Comparison of ENCODE assay signal across 8 mouse cellular contexts in genomic region chr8:69919876-69920662, GRCm38 (mm10). TPM values are rescaled to one million over a fixed set of nuclear protein-coding genes. Genes with fewer than 3 reads are reported as not detected.
DNase-seq lines count a peak whose midpoint lies in the region; ATAC-seq and TF ChIP-seq lines count a peak whose summit lies in the region.

No protein-coding gene starts in this region.

- peak; percentile 55 to 65; a peak in 3 of 4 replicates for TF ChIP-seq EP300 in MEL (IDR thresholded peaks at IDR 0.05; ENCODE audit: low read depth in 1 of 2, low read length in 2 of 2)

- peak; percentile 95 for DNase-seq in MEL (ENCODE audit: low read depth, low spot score)
- DNase-seq in embryonic facial prominence, embryonic 11.5 days (ENCODE audit: low spot score) = peak; percentile 88
- peak; percentile 86 for DNase-seq in kidney, postnatal 10 days
- DNase-seq in spleen, adult 18-20 months = peak; percentile 68 to 72

- H3K27ac ChIP-seq in MEL (ENCODE audit: control insufficient read depth, low read depth, low read length) (peak overlapping the region; percentile 88), macrophage (peak overlapping the region; percentile 88)
- peak overlapping the region; percentile 29 for H3K27ac ChIP-seq in embryonic facial prominence, embryonic 11.5 days (replicated peaks; ENCODE audit: low read depth, low read length)
- H3K27ac ChIP-seq in heart, embryonic 16.5 days (ENCODE audit: low read length) = peak overlapping the region; percentile 62

- TF ChIP-seq CTCF in C2C12 (IDR thresholded peaks at IDR 0.05; ENCODE audit: control insufficient read depth, insufficient read depth, insufficient read length) (no peak), MEL (IDR thresholded peaks at IDR 0.05 in 2 of 3, conservative IDR thresholded peaks at IDR 0.05 in 1 of 3; ENCODE audit: control insufficient read depth in 1 of 3, insufficient read depth in 1 of 3, low read depth in 2 of 3, low read length in 3 of 3, poor library complexity in 1 of 3, severe bottlenecking in 1 of 3) (no peak)

- H3K79me2 ChIP-seq in C2C12 (ENCODE audit: control insufficient read depth, insufficient read depth) (peaks cover 63% of the 10 kb centered on the region), MEL (ENCODE audit: control insufficient read depth, insufficient read depth, low read length, poor library complexity) (peaks cover 10% of the 10 kb centered on the region), macrophage (ENCODE audit: inconsistent target) (peaks cover 79% of the 10 kb centered on the region)

- peaks cover 9 to 26% of the 10 kb centered on the region in 2 experiments for H3K4me1 ChIP-seq in MEL (ENCODE audit: control insufficient read depth in 1 of 2, insufficient read depth in 2 of 2, low read length in 2 of 2)
- peaks cover 6% of the 10 kb centered on the region; the same call in 1 of the 2 replicates for H3K4me1 ChIP-seq in embryonic facial prominence, embryonic 11.5 days (ENCODE audit: control insufficient read depth, insufficient read depth, low read length)
- H3K4me1 ChIP-seq in heart, embryonic 16.5 days (ENCODE audit: control insufficient read depth, insufficient read depth, low read length) = peaks cover 31% of the 10 kb centered on the region

- no peak overlapping the region for H3K4me3 ChIP-seq in C2C12 (ENCODE audit: insufficient read depth, poor library complexity, severe bottlenecking)
- H3K4me3 ChIP-seq in MEL (ENCODE audit: control insufficient read depth in 1 of 2, insufficient read depth in 1 of 2, low read depth in 2 of 2, low read length in 2 of 2) = no peak overlapping the region
- H3K4me3 ChIP-seq in embryonic facial prominence, embryonic 11.5 days (ENCODE audit: low read depth, low read length) = no peak overlapping the region
- 0 out of 2 replicates have a peak overlapping the region, but pooled peaks have one; percentile 1 for H3K4me3 ChIP-seq in heart, embryonic 16.5 days (ENCODE audit: low read length)
- peak overlapping the region; percentile 5; the same call in 1 of the 2 replicates for H3K4me3 ChIP-seq in macrophage (ENCODE audit: inconsistent target)

- no peaks in the 10 kb centered on the region for H3K27me3 ChIP-seq in C2C12 (ENCODE audit: control insufficient read depth, insufficient read depth, insufficient read length)
- H3K27me3 ChIP-seq in MEL (ENCODE audit: control insufficient read depth in 1 of 2, insufficient read depth in 2 of 2, low read length in 2 of 2) = no peaks in the 10 kb centered on the region
- no peaks in the 10 kb centered on the region for H3K27me3 ChIP-seq in embryonic facial prominence, embryonic 11.5 days (ENCODE audit: control insufficient read depth, insufficient read depth, low read length)
- H3K27me3 ChIP-seq in heart, embryonic 16.5 days (ENCODE audit: control insufficient read depth, insufficient read depth, low read length) = no peaks in the 10 kb centered on the region

- peak in 1 of 2 experiments; percentile 51; a peak in 1 of 4 replicates for TF ChIP-seq POLR2A in MEL (IDR thresholded peaks at IDR 0.05; ENCODE audit: control insufficient read depth in 1 of 2, insufficient read depth in 1 of 2, low read depth in 1 of 2, low read length in 2 of 2, poor library complexity in 1 of 2)

- TF ChIP-seq RAD21 in MEL (IDR thresholded peaks at IDR 0.05; ENCODE audit: low read depth, low read length) = no peak

- no peak overlapping the region for H3ac ChIP-seq in C2C12 (ENCODE audit: control insufficient read depth, insufficient read length, low read depth)

- H3K36me3 ChIP-seq in C2C12 (ENCODE audit: control insufficient read depth, insufficient read depth) (peaks cover 19% of the 10 kb centered on the region), MEL (ENCODE audit: control insufficient read depth in 1 of 2, insufficient read depth in 2 of 2, low read length in 2 of 2) (peaks cover 8 to 18% of the 10 kb centered on the region in 2 experiments; a peak in 3 of 4 replicates), macrophage (ENCODE audit: inconsistent target) (peaks cover 31% of the 10 kb centered on the region)
- peaks cover 2% of the 10 kb centered on the region; the same call in 1 of the 2 replicates for H3K36me3 ChIP-seq in embryonic facial prominence, embryonic 11.5 days (replicated peaks; ENCODE audit: control insufficient read depth, insufficient read depth, low read depth, low read length)
- H3K36me3 ChIP-seq in heart, embryonic 16.5 days (ENCODE audit: control insufficient read depth, insufficient read depth) = peaks cover 11% of the 10 kb centered on the region

- H3K9ac ChIP-seq in MEL (ENCODE audit: control insufficient read depth, low read depth, low read length, poor library complexity, severe bottlenecking) = peak overlapping the region; percentile 64
- no peak overlapping the region; the same call in 1 of the 2 replicates for H3K9ac ChIP-seq in embryonic facial prominence, embryonic 11.5 days (replicated peaks; ENCODE audit: low read length)
- no peak overlapping the region for H3K9ac ChIP-seq in heart, embryonic 16.5 days (ENCODE audit: low read length)

- H3K79me3 ChIP-seq in C2C12 (ENCODE audit: low read depth) = peaks cover 42% of the 10 kb centered on the region

- no peaks in the 10 kb centered on the region for H3K9me3 ChIP-seq in MEL (replicated peaks; ENCODE audit: insufficient read depth, low read length)
- no peaks in the 10 kb centered on the region for H3K9me3 ChIP-seq in embryonic facial prominence, embryonic 11.5 days (replicated peaks; ENCODE audit: control insufficient read depth, low read length)
- H3K9me3 ChIP-seq in heart, embryonic 16.5 days (replicated peaks; ENCODE audit: control insufficient read depth, low read length) = no peaks in the 10 kb centered on the region

- 0 out of 2 replicates have a peak, but pooled peaks have one; percentile 54 for ATAC-seq in embryonic facial prominence, embryonic 11.5 days (replicated peaks; ENCODE audit: insufficient number of reproducible peaks, low FRiP score, low TSS enrichment, low read depth)
- ATAC-seq in heart, embryonic 16.5 days (replicated peaks; ENCODE audit: extremely low read depth, insufficient read depth, low FRiP score) = no peak; the same call in 1 of the 2 replicates
- no peak for ATAC-seq in frontal cortex, adult (ENCODE audit: low TSS enrichment)

- WGBS in embryonic facial prominence, embryonic 11.5 days = 39% methylated on average over 11 of the region's 11 CpGs
- 35% methylated on average over 11 of the region's 11 CpGs for WGBS in heart, embryonic 16.5 days
- WGBS in macrophage (ENCODE audit: missing documents) = 35% methylated on average over 11 of the region's 11 CpGs

- H3K4me2 ChIP-seq in embryonic facial prominence, embryonic 11.5 days (ENCODE audit: low read depth, low read length) = no peak overlapping the region
- 0 out of 2 replicates have a peak overlapping the region, but pooled peaks have one; percentile 1 for H3K4me2 ChIP-seq in heart, embryonic 16.5 days (ENCODE audit: low read depth, low read length)

RNA-seq across cellular contexts. Expression of gene Yjefn3, which starts 17.6 kb away (rescaled TPM):
- 2.6 TPM for polyA plus RNA-seq in C2C12 (2012; fragmentation: generic; extraction: Trizol)
- 1.2 and 8.2 TPM in 2 replicates for total RNA-seq in MEL (2012; rRNA removed)
- 1 to 10 TPM in 1 of 2 experiments, not detected in 1; 5.3 TPM for polyA plus RNA-seq in MEL (2012; ENCODE audit: insufficient read depth in 1 of 2, insufficient read length in 2 of 2, low read depth in 1 of 2, low replicate concordance in 2 of 2, missing spikeins in 1 of 2)
- 3.6 TPM in 2 replicates for polyA plus RNA-seq in embryonic facial prominence, embryonic 11.5 days (2014; fragmentation: Nextera tagmentation; extraction: Ambion mirVana)
- polyA plus RNA-seq in heart, embryonic 16.5 days (2015; fragmentation: Nextera tagmentation; extraction: Ambion mirVana) = 8.2 and 8.7 TPM in 2 replicates
- total RNA-seq in macrophage (2018; cell fraction: chromatin; rRNA removed) = not detected
- 1 to 10 TPM in 3 of 26 experiments, under 1 TPM in 13, not detected in 10; 0.14 to 1.8 (median 0.49) TPM for total RNA-seq in macrophage (2018; cell fraction: cytosol; rRNA removed)
- total RNA-seq in macrophage (2018; cell fraction: nucleus; rRNA removed) = 1 to 10 TPM in 2 of 26 experiments, under 1 TPM in 1, not detected in 23; 0.72 to 3.0 (median 1.6) TPM
- 0.68 TPM in 1 of 3 replicates, not detected in the others for polyA plus RNA-seq in macrophage (2018)

RNA-seq across cellular contexts. Expression of gene Ndufa13, which starts 17.7 kb away (rescaled TPM):
- polyA plus RNA-seq in C2C12 (2012; fragmentation: generic; extraction: Trizol) (135 TPM), MEL (2012; ENCODE audit: insufficient read depth in 1 of 2, insufficient read length in 2 of 2, low read depth in 1 of 2, low replicate concordance in 2 of 2, missing spikeins in 1 of 2) (10 to 100 TPM in 1 of 2 experiments, not detected in 1; 97.7 TPM), macrophage (2018) (46.3 to 85.8 TPM (median 78.8 TPM) in 3 replicates)
- 114 and 122 TPM in 2 replicates for total RNA-seq in MEL (2012; rRNA removed)
- polyA plus RNA-seq in embryonic facial prominence, embryonic 11.5 days (2014; fragmentation: Nextera tagmentation; extraction: Ambion mirVana) = 158 and 165 TPM in 2 replicates
- polyA plus RNA-seq in heart, embryonic 16.5 days (2015; fragmentation: Nextera tagmentation; extraction: Ambion mirVana) = 372 and 379 TPM in 2 replicates
- total RNA-seq in macrophage (2018; cell fraction: chromatin; rRNA removed) = 10 to 100 TPM in 6 of 26 experiments, 1 to 10 TPM in 19, under 1 TPM in 1; 0.81 to 18.8 (median 6.0) TPM
- 100 to 1,000 TPM in 3 of 26 experiments, 10 to 100 TPM in 23; 70.4 to 103 (median 93.4) TPM for total RNA-seq in macrophage (2018; cell fraction: cytosol; rRNA removed)
- total RNA-seq in macrophage (2018; cell fraction: nucleus; rRNA removed) = 10 to 100 TPM; 10.9 to 49.2 (median 25.6) TPM

RNA-seq across cellular contexts. Expression of gene Tssk6, which starts 18.1 kb away (rescaled TPM):
- polyA plus RNA-seq in C2C12 (2012; fragmentation: generic; extraction: Trizol) (0.57 TPM), MEL (2012; ENCODE audit: insufficient read depth in 1 of 2, insufficient read length in 2 of 2, low read depth in 1 of 2, low replicate concordance in 2 of 2, missing spikeins in 1 of 2) (1 to 10 TPM in 1 of 2 experiments, not detected in 1; 3.8 TPM), macrophage (2018) (0.22 to 0.84 TPM in 2 of 3 replicates, not detected in the other)
- total RNA-seq in MEL (2012; rRNA removed) = 2.1 and 3.4 TPM in 2 replicates
- 3.2 and 3.7 TPM in 2 replicates for polyA plus RNA-seq in embryonic facial prominence, embryonic 11.5 days (2014; fragmentation: Nextera tagmentation; extraction: Ambion mirVana)
- polyA plus RNA-seq in heart, embryonic 16.5 days (2015; fragmentation: Nextera tagmentation; extraction: Ambion mirVana) = 1.1 and 2.0 TPM in 2 replicates
- total RNA-seq in macrophage (2018; cell fraction: chromatin; rRNA removed) = under 1 TPM in 5 of 26 experiments, not detected in 21; 0.55 to 0.86 (median 0.70) TPM
- total RNA-seq in macrophage (2018; cell fraction: cytosol; rRNA removed) = under 1 TPM in 24 of 26 experiments, not detected in 2; 0.09 to 0.80 (median 0.35) TPM
- total RNA-seq in macrophage (2018; cell fraction: nucleus; rRNA removed) = 1 to 10 TPM in 2 of 26 experiments, under 1 TPM in 9, not detected in 15; 0.39 to 1.2 (median 0.60) TPM

RNA-seq across cellular contexts. Expression of gene Cilp2, which starts 32.6 kb away (rescaled TPM):
- polyA plus RNA-seq in C2C12 (2012; fragmentation: generic; extraction: Trizol) = 0.02 TPM
- 0.04 TPM in 1 of 2 replicates, not detected in the other for total RNA-seq in MEL (2012; rRNA removed)
- under 1 TPM in 1 of 2 experiments, not detected in 1; 0.03 TPM for polyA plus RNA-seq in MEL (2012; ENCODE audit: insufficient read depth in 1 of 2, insufficient read length in 2 of 2, low read depth in 1 of 2, low replicate concordance in 2 of 2, missing spikeins in 1 of 2)
- polyA plus RNA-seq in embryonic facial prominence, embryonic 11.5 days (2014; fragmentation: Nextera tagmentation; extraction: Ambion mirVana) = 0.32 and 0.66 TPM in 2 replicates
- polyA plus RNA-seq in heart, embryonic 16.5 days (2015; fragmentation: Nextera tagmentation; extraction: Ambion mirVana) = 0.29 and 0.47 TPM in 2 replicates
- total RNA-seq in macrophage (2018; cell fraction: chromatin; rRNA removed) = under 1 TPM in 1 of 26 experiments, not detected in 25; 0.19 TPM
- total RNA-seq in macrophage (2018; cell fraction: cytosol; rRNA removed) = under 1 TPM in 1 of 26 experiments, not detected in 25; 0.05 TPM
- under 1 TPM in 1 of 26 experiments, not detected in 25; 0.12 TPM for total RNA-seq in macrophage (2018; cell fraction: nucleus; rRNA removed)
- polyA plus RNA-seq in macrophage (2018) = not detected in 3 replicates

Comparison
In these comparisons a context has a peak if more than half of its experiments do, and no peak if none do; other contexts are left out.
1. H3K4me3 ChIP-seq: peak in heart, embryonic 16.5 days (single experiment) and macrophage (single experiment); none in C2C12 (single experiment), MEL (0 of 2) and embryonic facial prominence, embryonic 11.5 days (single experiment).
2. H3K27ac ChIP-seq: peak in every context shown above with its lines; median percentile 88 in MEL; 88 in macrophage; 62 in heart, embryonic 16.5 days; 29 in embryonic facial prominence, embryonic 11.5 days.
3. Peak in every context shown above with its lines, with median percentiles within 50 percentile points of each other: DNase-seq.